Mouse (Mus musculus): ENCODE measurements around the gene Dusp13.

The Dusp13 gene

GRCm38 (mm10) chr14:21703255-21703654 is 47.7 kb downstream of the Dusp13 start:
- DNase-seq (ENCODE audit: low spot score): no peak

- DNase-seq (ENCODE audit: low spot score): no peak
Measured at GRCm38 (mm10) chr14:21702691-21703090, 48.3 kb downstream of the Dusp13 start.

GRCm38 (mm10) chr14:21696186-21696830 is 54.7 kb downstream of the Dusp13 start:
- no peak for DNase-seq (ENCODE audit: low spot score)

- DNase-seq (ENCODE audit: low spot score): no peak
Measured at GRCm38 (mm10) chr14:21695020-21695419, 56.0 kb downstream of the Dusp13 start.

- DNase-seq (ENCODE audit: low spot score): no peak
Measured at GRCm38 (mm10) chr14:21691070-21691469, 59.9 kb downstream of the Dusp13 start.

- DNase-seq (ENCODE audit: low spot score): peak; percentile 76
Measured at GRCm38 (mm10) chr14:21686376-21687279, 64.4 kb downstream of the Dusp13 start.

GRCm38 (mm10) chr14:21685411-21686146 is 65.4 kb downstream of the Dusp13 start:
- DNase-seq (ENCODE audit: low spot score): no peak

GRCm38 (mm10) chr14:21683834-21684233 is 67.1 kb downstream of the Dusp13 start:
- no peak for DNase-seq (ENCODE audit: low spot score)
